Mouse (Mus musculus) CD4-positive, CD25-positive, alpha-beta regulatory T cell, adult 9 weeks (primary cell): Measurements from ENCODE around the gene Mmachc. TPM values are rescaled to one million over a fixed set of nuclear protein-coding genes. Genes with fewer than 3 reads are reported as not detected.

Experiments used
- polyA plus RNA-seq: library from polyadenylated mRNA; unstranded; fragments of 100-300 nt; shearing (Covaris generic); gene quantifications from one replicate; pipeline ENCODE4 v1.2.1, GENCODE M21; 2017

Mmachc gene
- polyA plus RNA-seq: 13.1 TPM

DNA sequence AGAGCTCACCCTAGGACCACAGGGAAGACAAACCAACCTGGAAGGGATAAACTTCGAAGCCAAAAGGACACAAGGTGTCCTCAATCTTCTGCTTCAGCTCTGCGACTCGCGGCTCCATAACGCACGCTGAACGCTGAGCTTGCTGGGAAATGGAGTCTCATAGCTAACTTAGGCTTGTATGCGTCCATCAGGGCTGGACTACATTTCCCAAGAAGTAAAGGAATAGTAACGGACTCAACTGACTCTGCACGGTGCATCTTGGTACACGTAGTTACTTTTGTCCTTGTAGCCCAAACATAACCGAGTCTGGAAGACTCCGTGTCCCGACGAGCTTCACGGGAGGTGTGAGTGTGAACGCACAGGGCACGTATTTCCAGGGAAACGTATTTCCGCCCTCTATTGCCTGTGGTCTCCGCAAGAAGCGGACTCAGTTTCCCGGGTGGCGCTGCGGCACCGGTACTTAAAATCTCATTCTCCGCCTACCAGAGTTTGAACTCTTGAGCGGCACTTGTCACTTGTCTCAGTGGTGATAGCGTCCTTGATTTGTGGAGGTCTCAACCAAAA is at the start of gene Mmachc, which contains the start of gene Ccdc163:
TSS of gene Mmachc (minus strand) at position 206 of the 564 bp plus-strand sequence.
TSS of gene Ccdc163 (plus strand) at position 309 of the 564 bp plus-strand sequence.

GRCm38 (mm10) chr4:116720343-116721097 is 12.3 kb upstream of the Mmachc start, which contains the start of gene Tesk2:
Gene Tesk2 (plus strand): TSS chr4:116720948.

GRCm38 (mm10) chr4:116685402-116686061 is 22.7 kb downstream of the Mmachc start, which contains the start of gene Prdx1:
Gene Prdx1 (plus strand): TSS chr4:116685544.

Other genes starting within 250 kb of the Mmachc start
- 3.0 TPM for gene Mast2, start 244.2 kb downstream of the Mmachc start, polyA plus RNA-seq
- 21.8 TPM for gene Ipp, start 200.9 kb downstream of the Mmachc start, polyA plus RNA-seq
- gene Tmem69, start 152.5 kb downstream of the Mmachc start, polyA plus RNA-seq: 23.1 TPM
- gene Gpbp1l1, start 150.7 kb downstream of the Mmachc start, polyA plus RNA-seq: 51.8 TPM
- gene Ccdc17, start 111.8 kb downstream of the Mmachc start, polyA plus RNA-seq: 15.5 TPM
- gene Nasp, start 80.5 kb downstream of the Mmachc start, polyA plus RNA-seq: 52.2 TPM
- 389 TPM for gene Akr1a1, start 56.7 kb downstream of the Mmachc start, polyA plus RNA-seq
- gene Prdx1, start 22.9 kb downstream of the Mmachc start, polyA plus RNA-seq: 619 TPM
- 22.4 TPM for gene Ccdc163, start 103 bp upstream of the Mmachc start, polyA plus RNA-seq
- gene Tesk2, start 12.5 kb upstream of the Mmachc start, polyA plus RNA-seq: 8.3 TPM
- 49.9 TPM for gene Toe1, start 99.2 kb upstream of the Mmachc start, polyA plus RNA-seq
- 20.0 TPM for gene Mutyh, start 99.3 kb upstream of the Mmachc start, polyA plus RNA-seq
- 0.50 TPM for gene Hpdl, start 113.3 kb upstream of the Mmachc start, polyA plus RNA-seq
- 0.06 TPM for gene Zswim5, start 169.0 kb upstream of the Mmachc start, polyA plus RNA-seq